Mouse (Mus musculus) liver, postnatal 0 days (tissue): ENCODE data around the gene Atl1.

Experiments
- CTCF ChIP-seq: sonication (generic); IDR thresholded peaks from 2 replicates; pipeline ENCODE4 v1.5.1; 2016; ENCODE audit warnings: antibody characterized with exemption, low read depth
- EP300 ChIP-seq: IDR thresholded peaks from 2 replicates; pipeline ENCODE4 v1.6.1; 2016; ENCODE audit warnings: antibody characterized with exemption, low read depth, mild to moderate bottlenecking

GRCm38 (mm10) chr12:69887776-69888175 lies 4.6 kb upstream of the Atl1 start:
- TF ChIP-seq EP300 (no peak), CTCF (no peak)
